Mouse (Mus musculus) ES-E14 (cell line): ENCODE measurements around the gene Kif26b.

ENCODE experiments used
- CHD2 ChIP-seq: IDR thresholded peaks from 2 replicates; pipeline ENCODE4 v1.6.1; 2014; ENCODE audit warnings: mild to moderate bottlenecking, low read depth, low read length, inconsistent platforms
- HCFC1 ChIP-seq: IDR thresholded peaks from 2 replicates; pipeline ENCODE4 v1.6.1; 2012; ENCODE audit warnings: low read length, inconsistent platforms, borderline replicate concordance; ENCODE audit not compliant: insufficient read depth
- MAFK ChIP-seq: IDR thresholded peaks from 2 replicates; pipeline ENCODE4 v1.6.1; 2014; ENCODE audit warnings: mild to moderate bottlenecking, low read depth, low read length, inconsistent platforms; ENCODE audit not compliant: insufficient read depth
- ZC3H11A ChIP-seq: IDR thresholded peaks from 2 replicates; pipeline ENCODE4 v1.6.1; 2012; ENCODE audit warnings: low read depth, mild to moderate bottlenecking, inconsistent platforms, low read length, borderline replicate concordance
- ZNF384 ChIP-seq: IDR thresholded peaks from 2 replicates; pipeline ENCODE4 v1.6.1; 2012; ENCODE audit warnings: low read depth, low read length, inconsistent platforms

GRCm38 (mm10) chr1:178758441-178758840, 229.5 kb downstream of the Kif26b start:
- TF ChIP-seq ZNF384 (no peak), HCFC1 (no peak), MAFK (no peak), ZC3H11A (no peak), CHD2 (no peak)
